Mouse (Mus musculus): ENCODE measurements around the gene R3hcc1l. TPM values are rescaled to one million over a fixed set of nuclear protein-coding genes. Genes with fewer than 3 reads are reported as not detected.

Gene R3hcc1l
- polyA plus RNA-seq, 1 experiment, result 3.4 TPM

- WGBS, result 61% methylated on average over 7 of the region's 7 CpGs
Measured at GRCm38 (mm10) chr19:42539414-42540189, 21.0 kb downstream of the R3hcc1l start.

GRCm38 (mm10) chr19:42540649-42541048 lies 22.1 kb downstream of the R3hcc1l start:
- no peaks in the 10 kb centered on the region; the same call in 1 of the 2 replicates for H3K4me1 ChIP-seq (ENCODE audit: control insufficient read depth, insufficient read depth, insufficient read length)
- H3K27me3 ChIP-seq (ENCODE audit: control insufficient read depth, insufficient read depth, low read length), result no peaks in the 10 kb centered on the region
- no peak overlapping the region for H3K4me3 ChIP-seq (ENCODE audit: extremely low read depth, insufficient read depth, insufficient read length)
- 98% methylated on average over 3 of the region's 3 CpGs for WGBS
- H3K27ac ChIP-seq (ENCODE audit: insufficient read depth, low read length), result no peak overlapping the region
- TF ChIP-seq POLR2A (IDR thresholded peaks at IDR 0.05; ENCODE audit: low read depth, low read length) (no peak), CTCF (IDR thresholded peaks at IDR 0.05; ENCODE audit: extremely low read depth, insufficient read depth, insufficient read length, insufficient replicate concordance) (no peak)
- DNase-seq (ENCODE audit: low read depth in 1 of 2, low spot score in 2 of 2), result no peak
- no peaks in the 10 kb centered on the region for H3K36me3 ChIP-seq (ENCODE audit: control insufficient read depth, insufficient read depth, low read length)

More at GRCm38 (mm10) chr19:42539414-42540189, 21.0 kb downstream of the R3hcc1l start:
- H3K4me1 ChIP-seq (ENCODE audit: control insufficient read depth, insufficient read depth, insufficient read length), result no peaks in the 10 kb centered on the region; the same call in 1 of the 2 replicates
- H3K27me3 ChIP-seq (ENCODE audit: control insufficient read depth, insufficient read depth, low read length), result no peaks in the 10 kb centered on the region
- H3K36me3 ChIP-seq (ENCODE audit: control insufficient read depth, insufficient read depth, low read length), result no peaks in the 10 kb centered on the region
- no peak for TF ChIP-seq CTCF (IDR thresholded peaks at IDR 0.05; ENCODE audit: extremely low read depth, insufficient read depth, insufficient read length, insufficient replicate concordance)
- TF ChIP-seq POLR2A (IDR thresholded peaks at IDR 0.05; ENCODE audit: low read depth, low read length), result no peak
- no peak overlapping the region for H3K4me3 ChIP-seq (ENCODE audit: extremely low read depth, insufficient read depth, insufficient read length)
- DNase-seq (ENCODE audit: low read depth in 1 of 2, low spot score in 2 of 2), result no peak
- H3K27ac ChIP-seq (ENCODE audit: insufficient read depth, low read length), result no peak overlapping the region

- H3K4me3 ChIP-seq (ENCODE audit: extremely low read depth, insufficient read depth, insufficient read length), result no peak overlapping the region
- whole genome bisulfite sequencing, result 77% methylated on average over 3 of the region's 3 CpGs
- peaks cover 2% of the 10 kb centered on the region for H3K36me3 ChIP-seq (ENCODE audit: control insufficient read depth, insufficient read depth, low read length)
- H3K27me3 ChIP-seq (ENCODE audit: control insufficient read depth, insufficient read depth, low read length), result no peaks in the 10 kb centered on the region
- H3K4me1 ChIP-seq (ENCODE audit: control insufficient read depth, insufficient read depth, insufficient read length), result no peaks in the 10 kb centered on the region
- no peak for TF ChIP-seq POLR2A (IDR thresholded peaks at IDR 0.05; ENCODE audit: low read depth, low read length)
- TF ChIP-seq CTCF (IDR thresholded peaks at IDR 0.05; ENCODE audit: extremely low read depth, insufficient read depth, insufficient read length, insufficient replicate concordance), result no peak
- no peak overlapping the region for H3K27ac ChIP-seq (ENCODE audit: insufficient read depth, low read length)
- no peak for DNase-seq (ENCODE audit: low read depth in 1 of 2, low spot score in 2 of 2)
Measured at GRCm38 (mm10) chr19:42558701-42559100, 40.1 kb downstream of the R3hcc1l start.

- H3K27me3 ChIP-seq (ENCODE audit: control insufficient read depth, insufficient read depth, low read length), result no peaks in the 10 kb centered on the region
- no peak for DNase-seq (ENCODE audit: low read depth in 1 of 2, low spot score in 2 of 2)
- no peaks in the 10 kb centered on the region for H3K4me1 ChIP-seq (ENCODE audit: control insufficient read depth, insufficient read depth, insufficient read length)
- H3K4me3 ChIP-seq (ENCODE audit: extremely low read depth, insufficient read depth, insufficient read length), result no peak overlapping the region
- TF ChIP-seq POLR2A (IDR thresholded peaks at IDR 0.05; ENCODE audit: low read depth, low read length) (no peak), CTCF (IDR thresholded peaks at IDR 0.05; ENCODE audit: extremely low read depth, insufficient read depth, insufficient read length, insufficient replicate concordance) (no peak)
- peaks cover 2% of the 10 kb centered on the region for H3K36me3 ChIP-seq (ENCODE audit: control insufficient read depth, insufficient read depth, low read length)
- H3K27ac ChIP-seq (ENCODE audit: insufficient read depth, low read length), result no peak overlapping the region
- 94% methylated on average over 1 of the region's 1 CpGs for WGBS
Measured at GRCm38 (mm10) chr19:42561991-42562390, 43.4 kb downstream of the R3hcc1l start.

- Histone ChIP-seq H3K27me3 (ENCODE audit: control insufficient read depth, insufficient read depth, low read length) (no peaks in the 10 kb centered on the region), H3K4me3 (ENCODE audit: extremely low read depth, insufficient read depth, insufficient read length) (no peak overlapping the region), H3K27ac (ENCODE audit: insufficient read depth, low read length) (no peak overlapping the region), H3K36me3 (ENCODE audit: control insufficient read depth, insufficient read depth, low read length) (peaks cover 2% of the 10 kb centered on the region), H3K4me1 (ENCODE audit: control insufficient read depth, insufficient read depth, insufficient read length) (no peaks in the 10 kb centered on the region)
- DNase-seq (ENCODE audit: low read depth in 1 of 2, low spot score in 2 of 2), result no peak
- TF ChIP-seq POLR2A (IDR thresholded peaks at IDR 0.05; ENCODE audit: low read depth, low read length), result no peak
- no peak for TF ChIP-seq CTCF (IDR thresholded peaks at IDR 0.05; ENCODE audit: extremely low read depth, insufficient read depth, insufficient read length, insufficient replicate concordance)
- WGBS, result 95% methylated on average over 3 of the region's 3 CpGs
Measured at GRCm38 (mm10) chr19:42562981-42563380, 44.4 kb downstream of the R3hcc1l start.

- WGBS, result 72% methylated on average over 3 of the region's 3 CpGs
- TF ChIP-seq POLR2A (IDR thresholded peaks at IDR 0.05; ENCODE audit: low read depth, low read length) (no peak), CTCF (IDR thresholded peaks at IDR 0.05; ENCODE audit: extremely low read depth, insufficient read depth, insufficient read length, insufficient replicate concordance) (no peak)
- no peak overlapping the region for H3K4me3 ChIP-seq (ENCODE audit: extremely low read depth, insufficient read depth, insufficient read length)
- H3K27me3 ChIP-seq (ENCODE audit: control insufficient read depth, insufficient read depth, low read length), result no peaks in the 10 kb centered on the region
- no peak overlapping the region for H3K27ac ChIP-seq (ENCODE audit: insufficient read depth, low read length)
- DNase-seq (ENCODE audit: low read depth in 1 of 2, low spot score in 2 of 2), result no peak
- H3K36me3 ChIP-seq (ENCODE audit: control insufficient read depth, insufficient read depth, low read length), result peaks cover 2% of the 10 kb centered on the region
- H3K4me1 ChIP-seq (ENCODE audit: control insufficient read depth, insufficient read depth, insufficient read length), result no peaks in the 10 kb centered on the region
Measured at GRCm38 (mm10) chr19:42563726-42564270, 45.2 kb downstream of the R3hcc1l start.

Data from spleen, adult 2 months (tissue).